Mouse (Mus musculus): ENCODE data around the gene Bag5.

DNA sequence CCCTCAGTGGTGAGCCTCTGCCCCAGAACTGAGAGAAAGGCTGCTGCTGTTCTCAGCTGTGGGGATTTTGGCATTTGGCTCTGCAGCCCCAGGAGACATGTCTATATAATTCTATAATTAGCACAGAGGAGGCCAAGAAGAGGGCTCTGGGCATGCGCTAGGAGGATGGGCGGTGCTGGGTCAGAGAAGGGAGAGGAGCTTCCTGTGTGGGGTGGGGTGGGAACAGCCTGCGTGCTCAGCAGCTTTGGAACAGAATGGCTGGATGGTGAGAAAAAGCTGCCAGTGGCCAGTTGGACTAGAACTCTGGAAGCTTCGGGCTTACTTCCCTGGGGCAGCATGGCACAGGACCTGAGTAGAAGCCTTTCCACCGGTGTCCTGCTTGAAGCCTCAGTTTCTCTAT, 33.0 kb upstream of the Bag5 start:
- TF ChIP-seq CTCF (IDR thresholded peaks at IDR 0.05; ENCODE audit: low read depth): no peak
- no peak for TF ChIP-seq EP300 (optimal IDR thresholded peaks at IDR 0.05)

All from stomach, postnatal 0 days (tissue).